Mouse (Mus musculus): ENCODE data around the gene Glce.

Glce gene

DNA sequence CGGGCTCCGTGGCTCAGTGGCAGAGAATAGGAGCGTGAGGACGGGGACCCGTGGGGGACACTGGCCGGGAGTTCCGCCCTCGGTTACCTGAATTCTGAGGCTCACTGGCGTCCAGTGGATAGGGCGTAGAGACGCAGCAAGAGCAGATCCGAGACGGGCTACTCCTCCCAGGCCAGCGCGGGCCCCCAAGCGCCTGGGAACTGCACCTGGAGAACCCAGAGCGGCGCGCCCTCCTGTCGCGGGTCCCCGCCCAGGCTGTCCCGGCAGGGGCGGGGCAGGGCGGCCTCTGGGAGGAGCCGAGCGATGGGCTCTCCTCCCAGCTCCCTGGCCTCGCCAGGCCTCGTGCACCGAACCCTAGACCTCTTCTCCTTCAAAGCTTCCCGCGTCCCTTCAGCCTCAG, 95.9 kb downstream of the Glce start, which contains the start of gene Paqr5:
TSS of gene Paqr5 (minus strand) at position 257 of the 400 bp plus-strand sequence.
- peak; percentile 56 for DNase-seq (ENCODE audit: low spot score)

DNA sequence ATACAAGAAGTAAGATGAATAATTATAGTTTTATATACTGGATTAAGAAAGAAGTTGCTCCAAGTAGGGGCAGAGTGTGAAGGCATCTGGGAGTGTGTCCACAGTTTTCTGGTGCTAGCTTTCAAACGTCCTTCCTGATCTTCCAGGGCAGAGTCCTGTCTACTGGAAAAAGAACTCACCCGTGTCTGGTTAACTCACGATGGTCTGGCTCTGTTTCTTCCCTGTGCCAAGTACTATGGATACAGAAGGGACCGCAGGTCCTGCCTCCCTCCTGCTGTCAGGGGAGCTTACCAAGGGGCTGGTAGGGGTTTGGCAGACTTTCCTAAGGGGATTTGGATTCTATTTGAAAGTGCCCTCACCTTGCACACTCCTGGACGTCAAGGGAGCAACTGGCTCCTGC, 97.4 kb downstream of the Glce start:
- no peak for DNase-seq (ENCODE audit: low spot score)

GRCm38 (mm10) chr9:62023879-62024278, 98.6 kb downstream of the Glce start:
- peak; percentile 32 for DNase-seq (ENCODE audit: low spot score)

GRCm38 (mm10) chr9:62022961-62023680, 99.3 kb downstream of the Glce start:
- peak; percentile 75 for DNase-seq (ENCODE audit: low spot score)

GRCm38 (mm10) chr9:62021583-62022120, 100.8 kb downstream of the Glce start:
- DNase-seq (ENCODE audit: low spot score), result peak; percentile 41

DNA sequence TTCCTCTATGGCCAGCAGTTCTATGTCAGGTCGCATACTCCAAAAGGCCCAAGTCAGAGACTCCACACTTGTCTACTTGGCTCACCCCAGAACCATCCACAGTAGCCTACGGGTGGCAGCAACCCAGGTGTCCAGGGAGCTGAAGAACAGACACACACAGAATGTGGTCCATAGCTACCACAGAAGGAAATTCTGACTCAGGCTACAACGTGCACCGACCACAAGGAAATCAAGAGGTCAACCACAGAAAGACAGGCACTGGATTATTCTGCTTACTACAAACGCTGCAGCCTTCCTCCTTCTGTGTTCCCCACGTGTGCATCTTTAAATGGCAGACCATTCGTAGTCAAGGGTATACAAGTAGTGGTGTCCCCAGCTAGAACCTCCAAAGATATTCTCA, 102.2 kb downstream of the Glce start:
- no peak for DNase-seq (ENCODE audit: low spot score)

GRCm38 (mm10) chr9:62018229-62019093, 104.0 kb downstream of the Glce start:
- no peak for DNase-seq (ENCODE audit: low spot score)

- no peak for DNase-seq (ENCODE audit: low spot score)
Observed at GRCm38 (mm10) chr9:62017329-62017728, 105.1 kb downstream of the Glce start.

GRCm38 (mm10) chr9:62015504-62015903, 107.0 kb downstream of the Glce start:
- DNase-seq (ENCODE audit: low spot score), result no peak

DNA sequence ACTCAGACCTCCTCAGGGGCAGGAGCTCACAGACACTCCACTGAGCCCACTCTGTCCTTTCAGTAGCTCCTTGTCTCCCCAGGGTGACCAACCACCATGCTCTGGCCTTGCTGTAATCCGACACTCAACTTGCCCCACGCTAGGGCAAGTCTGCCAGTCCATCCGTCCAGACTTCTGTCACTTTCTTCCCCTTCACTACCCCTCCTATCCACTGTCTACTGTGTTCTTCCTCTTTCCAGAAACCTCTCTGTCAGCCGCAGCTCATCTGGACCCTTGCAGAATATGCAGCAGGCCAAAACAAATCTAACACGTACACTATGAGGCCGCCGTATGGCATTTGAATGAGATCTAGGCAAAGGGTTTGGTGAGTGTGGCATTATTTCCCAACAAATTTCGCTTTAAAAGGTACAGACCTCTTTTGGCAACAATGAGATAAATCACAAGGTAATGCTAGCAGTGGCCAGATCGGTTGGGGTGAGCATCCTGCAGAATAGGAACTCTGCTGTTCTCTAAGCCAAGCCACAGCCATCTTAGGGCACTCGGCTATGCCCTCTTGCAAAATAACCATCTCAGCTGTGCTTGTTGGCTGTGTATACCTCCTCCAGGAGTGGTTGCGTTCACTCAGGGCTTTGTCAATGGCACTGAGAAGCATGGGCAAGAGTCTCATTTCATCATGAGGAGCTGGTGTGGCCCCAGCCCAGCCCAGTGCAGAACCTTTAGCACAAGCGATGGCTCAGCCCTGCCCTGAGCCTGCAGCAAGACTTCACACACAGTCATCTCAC, 108.9 kb downstream of the Glce start:
- DNase-seq (ENCODE audit: low spot score), result no peak

DNA sequence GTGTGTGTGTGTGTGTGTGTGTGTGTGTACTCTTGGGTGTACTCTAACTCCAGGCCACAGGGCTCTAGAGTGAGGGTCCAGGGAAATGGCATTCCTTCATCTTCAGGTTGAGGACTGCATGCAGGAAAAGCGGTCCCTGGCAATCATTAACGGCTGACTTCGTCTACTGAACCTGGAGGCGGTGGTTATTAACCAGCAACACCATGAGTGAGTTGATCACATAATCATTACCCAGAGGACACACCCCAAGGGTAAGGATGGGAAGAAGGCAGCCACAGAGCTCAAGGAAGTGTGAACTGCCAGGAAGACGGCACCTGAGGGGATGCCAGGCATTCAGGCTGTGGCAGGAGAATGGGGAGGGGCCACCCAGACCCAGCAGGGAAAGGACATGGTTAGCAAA, 114.1 kb downstream of the Glce start:
- peak; percentile 79 for DNase-seq (ENCODE audit: low spot score)
